Mouse (Mus musculus): Measurements from ENCODE around the gene Dhrs3.

GRCm38 (mm10) chr4:144936563-144937154 lies 44.0 kb downstream of the Dhrs3 start:
- no peak for TF ChIP-seq POLR2A (IDR thresholded peaks at IDR 0.05; ENCODE audit: low read depth, low read length)
- no peak for TF ChIP-seq CTCF (IDR thresholded peaks at IDR 0.05; ENCODE audit: borderline replicate concordance, insufficient read depth, low read length)
